Mouse (Mus musculus): ENCODE data around the gene Nras. TPM values are rescaled to one million over a fixed set of nuclear protein-coding genes. Genes with fewer than 3 reads are reported as not detected.

The Nras gene
- 69.9 and 72.5 TPM in 2 replicates for polyA plus RNA-seq (2012; rRNA removed)

DNA sequence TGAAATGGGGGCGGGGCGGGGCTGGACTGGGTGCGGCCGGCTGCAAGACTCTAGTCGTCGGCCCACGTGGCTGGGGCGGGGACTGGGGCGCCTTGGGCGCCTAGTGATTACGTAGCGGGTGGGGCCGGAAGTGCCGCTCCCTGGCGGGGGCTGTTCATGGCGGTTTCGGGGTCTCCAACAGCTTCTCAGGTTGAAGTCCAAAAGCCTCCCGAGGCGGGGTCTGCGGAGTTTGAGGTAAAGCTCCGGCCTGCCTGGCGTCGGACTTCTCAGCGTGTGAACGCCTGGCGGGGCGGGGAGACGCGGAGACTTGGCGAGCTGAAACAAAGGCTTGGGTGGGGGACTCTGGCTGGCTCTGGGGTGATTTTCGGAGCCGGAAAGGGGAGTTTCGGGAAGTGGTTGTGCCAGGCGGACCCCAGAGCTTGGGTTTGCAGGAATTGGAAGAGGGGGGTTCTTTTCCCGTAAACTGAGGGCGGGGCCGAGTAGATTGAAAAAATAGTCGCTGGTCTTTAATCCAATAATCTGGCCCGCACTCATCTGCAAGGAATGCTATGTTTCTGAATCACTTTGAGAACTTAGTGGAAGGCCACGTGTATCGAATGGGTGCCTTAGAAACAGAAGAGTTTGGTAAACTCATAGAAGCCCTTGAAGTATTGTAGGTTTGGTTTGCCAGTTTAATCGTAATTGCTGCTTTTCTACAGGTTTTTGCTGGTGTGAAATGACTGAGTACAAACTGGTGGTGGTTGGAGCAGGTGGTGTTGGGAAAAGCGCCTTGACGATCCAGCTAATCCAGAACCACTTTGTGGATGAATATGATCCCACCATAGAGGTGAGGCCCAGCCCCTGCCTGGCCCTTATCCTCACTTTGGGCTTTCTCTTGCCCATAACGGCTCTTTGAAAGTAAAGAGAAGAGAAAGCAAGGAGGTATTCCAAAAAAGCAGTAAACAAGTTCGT lies at the start of gene Nras:
Gene Nras (plus strand): TSS at position 79 of the 951 bp plus-strand sequence.

GRCm38 (mm10) chr3:103020249-103020942 lies 37.7 kb upstream of the Nras start, which contains the start of gene Csde1:
TSS of gene Csde1 (plus strand) at chr3:103020426.

GRCm38 (mm10) chr3:103073771-103074170 lies 15.7 kb downstream of the Nras start, which contains the start of gene Ampd1:
TSS of gene Ampd1 (plus strand) at chr3:103074014.

GRCm38 (mm10) chr3:103102454-103103390 lies 44.6 kb downstream of the Nras start, which contains the start of gene Dennd2c:
TSS of gene Dennd2c (plus strand) at chr3:103102604.

Other genes starting within 250 kb of the Nras start
- gene Sycp1, start 122.2 kb upstream of the Nras start, polyA plus RNA-seq (2012; rRNA removed) = not detected in 2 replicates
- gene Nr1h5, start 94.2 kb upstream of the Nras start, polyA plus RNA-seq (2012; rRNA removed) = 0.11 and 0.23 TPM in 2 replicates
- gene Sike1, start 62.6 kb upstream of the Nras start, polyA plus RNA-seq (2012; rRNA removed) = 48.2 and 50.7 TPM in 2 replicates
- 96.0 and 105 TPM in 2 replicates for gene Csde1, start 37.9 kb upstream of the Nras start, polyA plus RNA-seq (2012; rRNA removed)
- 0.11 and 2.7 TPM in 2 replicates for gene Ampd1, start 15.7 kb downstream of the Nras start, polyA plus RNA-seq (2012; rRNA removed)
- 1.3 and 2.2 TPM in 2 replicates for gene Dennd2c, start 44.3 kb downstream of the Nras start, polyA plus RNA-seq (2012; rRNA removed)
- gene Bcas2, start 113.4 kb downstream of the Nras start, polyA plus RNA-seq (2012; rRNA removed) = 185 and 198 TPM in 2 replicates
- 26.6 and 29.5 TPM in 2 replicates for gene Trim33, start 221.0 kb downstream of the Nras start, polyA plus RNA-seq (2012; rRNA removed)

Data from central nervous system, embryonic 14 days (tissue).